Comparison of ENCODE assay signal across 27 mouse cellular contexts in genomic region chr5:29688352-29688751, GRCm38 (mm10). TPM values are rescaled to one million over a fixed set of nuclear protein-coding genes. Genes with fewer than 3 reads are reported as not detected.
DNase-seq lines count a peak whose midpoint lies in the region; ATAC-seq and TF ChIP-seq lines count a peak whose summit lies in the region.
"Had no signal": no experiment of that assay in that cellular context is flagged by ENCODE, and none has a peak within 500 bp of the region (broad histone marks: within the 10 kb centered on the region; RNA-seq: fewer than 3 reads in every experiment).

No protein-coding gene starts in this region.

- TF ChIP-seq EP300 in CH12.LX (IDR thresholded peaks at IDR 0.05; ENCODE audit: low read length): no peak

- POLR2A ChIA-PET in Patski (lab: Charles Lee): interaction anchor here (0.9 kb wide), 1 partner anchor 118 kb away, joined by 3 read pairs; no protein-coding TSS in a partner anchor

- TF ChIP-seq CTCF in left cerebral cortex, adult 2 months (IDR thresholded peaks at IDR 0.05): peak; percentile 17
- TF ChIP-seq CTCF in CH12.LX (conservative IDR thresholded peaks at IDR 0.05 in 1 of 2, IDR thresholded peaks at IDR 0.05 in 1 of 2; ENCODE audit: low read depth in 2 of 2, low read length in 2 of 2) (peak in 1 of 2 experiments; percentile 37; a peak in 2 of 4 replicates), Patski (IDR thresholded peaks at IDR 0.05) (peak; percentile 54)

- H3K27ac ChIP-seq in left cerebral cortex, adult 2 months: no peak overlapping the region
- H3K27ac ChIP-seq in CH12.LX (ENCODE audit: insufficient read depth, low read depth): no peak overlapping the region
- H3K27ac ChIP-seq in embryonic facial prominence, embryonic 10.5 days (replicated peaks): no peak overlapping the region
- H3K27ac ChIP-seq: forebrain, embryonic 12.5 days; hindbrain, postnatal 0 days; limb, embryonic 12.5 days; liver, embryonic 13.5 days; neural tube, embryonic 15.5 days had no signal

- TF ChIP-seq RAD21 in CH12.LX (IDR thresholded peaks at IDR 0.05; ENCODE audit: low read depth, low read length): no peak; the same call in 1 of the 2 replicates

- DNase-seq in left cerebral cortex, adult 2 months (ENCODE audit: extremely low spot score in 1 of 2, low spot score in 2 of 2): no peak
- DNase-seq in left cerebral cortex, postnatal 14 days (ENCODE audit: low spot score in 2 of 2): no peak
- DNase-seq in CH12.LX (ENCODE audit: extremely low read depth) (no peak), Patski (ENCODE audit: low read depth, low spot score) (no peak)
- DNase-seq in telencephalon, adult 2 months (ENCODE audit: low read depth, low spot score): peak; percentile 6
- DNase-seq in embryonic facial prominence, embryonic 10.5 days (ENCODE audit: low spot score): no peak
- DNase-seq: adrenal gland, postnatal 25 days; cerebellum, adult 8-10 months; heart, adult 11 months; right cerebral cortex, postnatal 14 days had no signal

- no peaks in the 10 kb centered on the region for H3K9me3 ChIP-seq in CH12.LX (replicated peaks; ENCODE audit: low read length)
- no peaks in the 10 kb centered on the region for H3K9me3 ChIP-seq in embryonic facial prominence, embryonic 10.5 days
- H3K9me3 ChIP-seq: forebrain, embryonic 12.5 days; limb, embryonic 12.5 days; liver, embryonic 13.5 days; neural tube, embryonic 15.5 days had no signal

- H3K27me3 ChIP-seq in CH12.LX (replicated peaks) (no peaks in the 10 kb centered on the region), Patski (no peaks in the 10 kb centered on the region)
- no peaks in the 10 kb centered on the region for H3K27me3 ChIP-seq in embryonic facial prominence, embryonic 10.5 days (replicated peaks; ENCODE audit: low read depth, poor library complexity, severe bottlenecking)
- H3K27me3 ChIP-seq: forebrain, embryonic 12.5 days; limb, embryonic 12.5 days; liver, embryonic 13.5 days; neural tube, embryonic 15.5 days had no signal

- CTCF ChIA-PET in Patski (lab: Charles Lee): interaction anchor here (1.0 to 2.4 kb wide), 9 partner anchors 10 to 299 kb away, joined by 3 to 11 read pairs (median 4); no protein-coding TSS in a partner anchor

- no peak for ATAC-seq in Patski
- ATAC-seq in megakaryocyte, adult 5-6 weeks (ENCODE audit: poor library complexity, severe bottlenecking): no peak
- ATAC-seq: activated CD4-positive, CD25-positive, alpha-beta regulatory T cell, adult 4 months had no signal

- TF ChIP-seq POLR2A in CH12.LX (IDR thresholded peaks at IDR 0.05; ENCODE audit: low read depth, low read length): no peak

- no peak overlapping the region for H3K9ac ChIP-seq in CH12.LX (ENCODE audit: insufficient read depth, low read depth)
- H3K9ac ChIP-seq: forebrain, embryonic 12.5 days; limb, embryonic 12.5 days; liver, embryonic 13.5 days; neural tube, embryonic 15.5 days had no signal

- intact Hi-C loops in left cerebral cortex, adult 2 months (cut with DNase I): no loop called here
- intact Hi-C loops in left cerebral cortex, postnatal 14 days (cut with DNase I): no loop called here

- no peaks in the 10 kb centered on the region for H3K36me3 ChIP-seq in CH12.LX (replicated peaks in 1 of 2; ENCODE audit: control insufficient read depth in 1 of 2, insufficient read depth in 1 of 2, low read length in 1 of 2)
- H3K36me3 ChIP-seq in embryonic facial prominence, embryonic 10.5 days (replicated peaks): no peaks in the 10 kb centered on the region
- H3K36me3 ChIP-seq: forebrain, embryonic 12.5 days; limb, embryonic 12.5 days; liver, embryonic 13.5 days; neural tube, embryonic 15.5 days had no signal

- in situ Hi-C loops in CH12.LX (cut with MboI; ENCODE audit: low pct_ligation_motif_present, low pct_unique_long_range_greater_than_20kb, low sequenced_read_pairs): loop anchor here (5.0 kb wide), 1 partner anchor 301 kb away; no protein-coding TSS in a partner anchor
- in situ Hi-C loops in Patski (cut with MboI; ENCODE audit: low pct_unique_long_range_greater_than_20kb): loop anchor here (5.0 kb wide), 1 partner anchor 301 kb away; no protein-coding TSS in a partner anchor

- H3K4me2 ChIP-seq in CH12.LX (ENCODE audit: insufficient read depth, low read depth, poor library complexity, severe bottlenecking): no peak overlapping the region
- H3K4me2 ChIP-seq: forebrain, embryonic 12.5 days; limb, embryonic 12.5 days; liver, embryonic 13.5 days; neural tube, embryonic 15.5 days had no signal

- WGBS in embryonic facial prominence, embryonic 10.5 days: 68% methylated on average over 7 of the region's 7 CpGs

- H3K79me2 ChIP-seq in CH12.LX (replicated peaks; ENCODE audit: control insufficient read depth, extremely low read depth, insufficient read depth, poor library complexity, severe bottlenecking): no peaks in the 10 kb centered on the region

- dilution Hi-C loops in CH12.LX (cut with MboI; ENCODE audit: extremely low pct_ligation_motif_present, extremely low pct_unique_long_range_greater_than_20kb, low sequenced_read_pairs): no loop called here

- H3K4me1 ChIP-seq in CH12.LX (ENCODE audit: control insufficient read depth in 1 of 2, insufficient read depth in 2 of 2): no peaks in the 10 kb centered on the region
- no peaks in the 10 kb centered on the region for H3K4me1 ChIP-seq in embryonic facial prominence, embryonic 10.5 days
- H3K4me1 ChIP-seq: forebrain, embryonic 12.5 days; limb, embryonic 12.5 days; liver, embryonic 13.5 days; neural tube, embryonic 15.5 days had no signal

- no peak overlapping the region for H3K4me3 ChIP-seq in left cerebral cortex, adult 2 months
- no peak overlapping the region for H3K4me3 ChIP-seq in CH12.LX (replicated peaks in 1 of 3; ENCODE audit: low read depth in 2 of 3, low read length in 2 of 3, poor library complexity in 1 of 3)
- no peak overlapping the region for H3K4me3 ChIP-seq in embryonic facial prominence, embryonic 10.5 days
- H3K4me3 ChIP-seq: forebrain, embryonic 12.5 days; limb, embryonic 12.5 days; liver, embryonic 13.5 days; neural tube, embryonic 15.5 days had no signal

TF ChIP-seq in CH12.LX, 34 proteins besides CTCF, POLR2A, EP300 and RAD21:
- TF ChIP-seq MAFK (IDR thresholded peaks at IDR 0.05; ENCODE audit: insufficient replicate concordance, low read length) (no peak), ZNF384 (IDR thresholded peaks at IDR 0.05; ENCODE audit: low read depth, low read length) (no peak), MYC (IDR thresholded peaks at IDR 0.05; ENCODE audit: low read depth, low read length) (no peak), SIN3A (IDR thresholded peaks at IDR 0.05; ENCODE audit: low read length) (no peak), SMC3 (IDR thresholded peaks at IDR 0.05; ENCODE audit: low read depth, low read length) (0 out of 2 replicates have a peak, but pooled peaks have one; percentile 4), ETS1 (conservative IDR thresholded peaks at IDR 0.05; ENCODE audit: low read depth, low read length) (no peak)

RNA-seq across cellular contexts. Expression of gene Dnajb6, which starts 47.1 kb away (rescaled TPM):
- total RNA-seq in left cerebral cortex, adult 2 months (2021): 100 to 1,000 TPM; 157 to 169 TPM
- total RNA-seq in left cerebral cortex, postnatal 14 days (2021): 100 to 1,000 TPM; 174 to 187 TPM
- 61.1 and 75.8 TPM in 2 replicates for total RNA-seq in CH12.LX (2012; rRNA removed)
- total RNA-seq in CH12.LX (2014; rRNA removed): 196 and 228 TPM in 2 replicates
- 117 and 140 TPM in 2 replicates for polyA plus RNA-seq in CH12.LX (2012; ENCODE audit: insufficient read length, low read depth)
- polyA plus RNA-seq in Patski (2021): 136 TPM
- 173 and 181 TPM in 2 replicates for polyA plus RNA-seq in embryonic facial prominence, embryonic 10.5 days (2016; fragmentation: Nextera tagmentation; extraction: Ambion mirVana)
- 141 and 161 TPM in 2 replicates for total RNA-seq in megakaryocyte, adult 5-6 weeks (2015)
- 157 and 169 TPM in 2 replicates for total RNA-seq in megakaryocyte, adult 5-6 weeks (2017)

RNA-seq across cellular contexts. Expression of gene Gm5129, which starts 47.4 kb away (rescaled TPM):
- 1 to 10 TPM in 1 of 2 experiments, not detected in 1; 1.6 TPM for total RNA-seq in left cerebral cortex, adult 2 months (2021)
- not detected for total RNA-seq in left cerebral cortex, postnatal 14 days (2021)
- total RNA-seq in CH12.LX (2012; rRNA removed): 1.3 TPM in 1 of 2 replicates, not detected in the other
- not detected in 2 replicates for total RNA-seq in CH12.LX (2014; rRNA removed)
- not detected in 2 replicates for polyA plus RNA-seq in CH12.LX (2012; ENCODE audit: insufficient read length, low read depth)
- not detected for polyA plus RNA-seq in Patski (2021)
- polyA plus RNA-seq in embryonic facial prominence, embryonic 10.5 days (2016; fragmentation: Nextera tagmentation; extraction: Ambion mirVana): not detected in 2 replicates
- total RNA-seq in megakaryocyte, adult 5-6 weeks (2015): 6.0 and 6.2 TPM in 2 replicates
- total RNA-seq in megakaryocyte, adult 5-6 weeks (2017): 4.4 TPM in 1 of 2 replicates, not detected in the other
- total RNA-seq: adrenal gland, postnatal 25 days; gastrocnemius, adult 8-10 months; hematopoietic stem cell, adult 5-6 weeks; hindbrain, postnatal 0 days; layer of hippocampus, postnatal 10 days; megakaryocyte-erythroid progenitor cell, adult 5-6 weeks had no signal
- polyA plus RNA-seq: activated CD4-positive, CD25-positive, alpha-beta regulatory T cell, adult 4 months; embryonic facial prominence, embryonic 11.5 days; forebrain, embryonic 12.5 days; heart, embryonic 14.5 days; hindbrain, postnatal 0 days; kidney, adult 2 months; limb, embryonic 12.5 days; liver, embryonic 13.5 days; midbrain, embryonic 16.5 days; neural tube, embryonic 15.5 days; spleen, adult 2 months; stomach, embryonic 14.5 days had no signal
